Mouse (Mus musculus) kidney, embryonic 15.5 days (tissue): Measurements from ENCODE around the gene Hist4h4. TPM values are rescaled to one million over a fixed set of nuclear protein-coding genes. Genes with fewer than 3 reads are reported as not detected.
A peak's percentile ranks its signal among the peaks of the same experiment; 100 is the strongest.

Source experiments
- ATAC-seq: fragments of 200-750 bp; cut with Nextera tagmentation; replicated peaks from 2 replicates; pipeline ENCODE4 v1.8.0; 2017; ENCODE audit warnings: moderate TSS enrichment; ENCODE audit not compliant: low FRiP score
- H3K27ac ChIP-seq: fragments of 300-500 bp; sonication (generic); 2 replicates; pipeline ENCODE4 v1.5.1; 2015; ENCODE audit warnings: mild to moderate bottlenecking, inconsistent platforms
- H3K27me3 ChIP-seq: fragments of 300-500 bp; sonication (generic); 2 replicates; pipeline ENCODE4 v1.6.1; 2015; ENCODE audit warnings: inconsistent platforms
- H3K36me3 ChIP-seq: fragments of 300-500 bp; sonication (generic); 2 replicates; pipeline ENCODE4 v1.6.1; 2015; ENCODE audit warnings: inconsistent platforms
- H3K4me1 ChIP-seq: fragments of 300-500 bp; sonication (generic); 2 replicates; pipeline ENCODE4 v1.6.1; 2015; ENCODE audit warnings: inconsistent platforms
- H3K4me2 ChIP-seq: fragments of 300-500 bp; sonication (generic); 2 replicates; pipeline ENCODE4 v1.6.1; 2015; ENCODE audit warnings: moderate library complexity, mild to moderate bottlenecking, inconsistent platforms
- H3K4me3 ChIP-seq: fragments of 300-500 bp; sonication (generic); replicated peaks from 2 replicates; pipeline ENCODE4 v1.5.1; 2015; ENCODE audit warnings: mild to moderate bottlenecking, inconsistent platforms
- H3K9ac ChIP-seq: fragments of 300-500 bp; sonication (generic); 2 replicates; pipeline ENCODE4 v1.6.1; 2015; ENCODE audit warnings: mild to moderate bottlenecking, inconsistent platforms
- H3K9me3 ChIP-seq: fragments of 300-500 bp; sonication (generic); replicated peaks from 2 replicates; pipeline ENCODE4 v1.6.1; 2016; ENCODE audit warnings: inconsistent platforms
- WGBS: fragments of 180-500 bp; shearing (Covaris S2); methylation state at CpG from one replicate; pipeline ENCODE4 v1.1.7; 2015; ENCODE audit warnings: mixed read lengths; 5-methylcytosine and 5-hydroxymethylcytosine counted together
- polyA plus RNA-seq: library from polyadenylated mRNA; unstranded; fragments of >200 nt; fragmentation: Nextera tagmentation; extraction: Ambion mirVana; gene quantifications from 2 replicates; pipeline ENCODE4 v1.2.1, GENCODE M21; 2015

Hist4h4 gene
- 0.68 and 0.69 TPM in 2 replicates for polyA plus RNA-seq

DNA sequence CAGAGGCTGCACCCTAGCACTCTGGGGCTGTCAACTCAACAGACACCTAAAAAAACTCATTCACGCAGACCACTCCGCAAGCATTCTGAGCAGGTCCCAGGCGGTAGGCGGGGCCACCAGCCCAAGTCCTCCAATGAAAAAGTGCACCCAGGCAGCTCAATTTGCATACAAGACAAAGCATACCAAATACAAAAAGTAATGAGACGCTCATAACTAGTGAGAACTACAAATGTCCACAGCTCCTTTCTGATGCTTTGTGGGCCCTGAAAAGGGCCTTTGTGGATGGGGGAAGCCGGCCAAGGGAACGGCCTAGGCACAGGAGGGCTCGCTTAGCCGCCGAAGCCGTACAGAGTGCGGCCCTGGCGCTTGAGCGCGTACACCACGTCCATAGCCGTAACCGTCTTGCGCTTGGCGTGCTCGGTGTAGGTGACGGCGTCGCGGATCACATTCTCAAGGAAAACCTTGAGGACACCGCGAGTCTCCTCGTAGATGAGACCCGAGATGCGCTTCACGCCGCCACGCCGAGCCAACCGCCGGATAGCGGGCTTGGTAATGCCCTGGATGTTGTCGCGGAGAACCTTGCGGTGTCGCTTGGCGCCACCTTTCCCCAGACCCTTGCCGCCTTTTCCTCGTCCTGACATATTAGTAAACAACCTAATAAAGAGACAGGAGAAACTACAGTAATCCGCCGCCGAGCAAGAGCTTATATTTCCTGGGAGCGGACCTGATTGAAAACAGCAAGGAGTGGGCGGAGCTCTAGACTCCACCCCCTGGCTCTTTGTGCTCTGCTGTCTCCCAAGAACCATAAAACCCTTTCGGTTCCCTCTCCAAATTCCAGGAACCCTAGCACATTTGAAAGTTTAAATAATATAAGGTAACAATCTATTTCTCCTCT lies at the start of gene Hist4h4:
Gene Hist4h4 (minus strand): TSS at position 677 of the 895 bp plus-strand sequence.
- peak within 1 kb of the TSS; percentile 100 for H3K27ac ChIP-seq
- H3K36me3 ChIP-seq, result no peaks in the 10 kb centered on the region
- peak within 1 kb of the TSS; percentile 88 for H3K4me2 ChIP-seq
- no peaks in the 10 kb centered on the region for H3K27me3 ChIP-seq
- H3K9ac ChIP-seq, result peak within 1 kb of the TSS; percentile 93
- WGBS, result under 1% methylated on average over 50 of the region's 50 CpGs
- H3K4me3 ChIP-seq, result peak within 1 kb of the TSS; percentile 78
- peaks cover 26% of the 10 kb centered on the region for H3K4me1 ChIP-seq
- ATAC-seq, result peak; percentile 79
- no peaks in the 10 kb centered on the region for H3K9me3 ChIP-seq

DNA sequence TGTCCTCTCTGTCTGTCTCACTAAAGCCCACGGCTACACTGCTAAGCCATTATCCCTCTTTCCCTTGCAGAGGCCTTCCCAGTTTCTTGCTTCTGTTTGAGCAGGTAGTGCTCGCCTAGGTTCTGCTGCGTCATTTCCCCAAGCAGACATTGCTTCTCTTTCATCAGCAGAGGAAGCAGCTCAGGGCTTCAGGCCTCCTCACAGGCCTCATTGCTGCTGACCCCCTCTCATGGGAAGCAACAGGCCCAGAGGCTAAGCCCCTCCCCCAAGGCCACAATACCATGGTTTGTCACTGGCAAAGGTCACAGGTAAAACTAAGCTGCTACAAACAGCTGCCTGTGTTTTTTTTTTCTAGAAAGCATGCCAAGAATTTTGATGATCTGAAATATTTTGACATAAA lies 48.5 kb upstream of the Hist4h4 start:
- 38% methylated on average over 3 of the region's 3 CpGs for WGBS
- H3K27me3 ChIP-seq, result no peaks in the 10 kb centered on the region
- H3K4me3 ChIP-seq, result no peak overlapping the region
- H3K4me2 ChIP-seq, result no peak overlapping the region
- no peak overlapping the region for H3K9ac ChIP-seq
- ATAC-seq, result no peak
- peak overlapping the region; percentile 81 for H3K27ac ChIP-seq
- no peaks in the 10 kb centered on the region for H3K36me3 ChIP-seq
- H3K9me3 ChIP-seq, result no peaks in the 10 kb centered on the region
- H3K4me1 ChIP-seq, result peaks cover 37% of the 10 kb centered on the region

DNA sequence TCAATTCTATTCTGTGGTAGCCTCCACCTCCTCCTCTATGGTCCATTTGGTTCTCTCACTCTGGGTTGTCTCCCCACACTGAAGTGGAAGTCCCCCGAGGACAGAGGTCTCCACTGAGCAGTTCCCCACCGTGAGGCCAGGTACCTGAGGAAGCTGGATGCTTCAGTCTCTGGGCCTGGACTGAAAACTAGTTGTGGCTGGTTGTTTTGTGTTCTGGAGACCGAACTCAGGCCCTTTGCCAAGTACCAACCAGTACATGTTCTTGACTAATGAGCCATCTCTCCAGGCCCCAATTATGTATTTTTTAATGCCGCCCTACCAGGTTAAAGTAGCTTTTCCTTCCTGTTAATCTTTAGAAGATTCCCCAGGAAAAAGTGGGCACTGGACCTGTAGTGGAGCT lies 48.1 kb upstream of the Hist4h4 start:
- Histone ChIP-seq H3K9me3 (no peaks in the 10 kb centered on the region), H3K4me3 (no peak overlapping the region), H3K4me1 (peaks cover 33% of the 10 kb centered on the region), H3K27ac (peak overlapping the region; percentile 81), H3K4me2 (no peak overlapping the region), H3K27me3 (no peaks in the 10 kb centered on the region), H3K9ac (no peak overlapping the region), H3K36me3 (no peaks in the 10 kb centered on the region)
- no peak; the same call in 1 of the 2 replicates for ATAC-seq
- 74% methylated on average over 4 of the region's 4 CpGs for WGBS

DNA sequence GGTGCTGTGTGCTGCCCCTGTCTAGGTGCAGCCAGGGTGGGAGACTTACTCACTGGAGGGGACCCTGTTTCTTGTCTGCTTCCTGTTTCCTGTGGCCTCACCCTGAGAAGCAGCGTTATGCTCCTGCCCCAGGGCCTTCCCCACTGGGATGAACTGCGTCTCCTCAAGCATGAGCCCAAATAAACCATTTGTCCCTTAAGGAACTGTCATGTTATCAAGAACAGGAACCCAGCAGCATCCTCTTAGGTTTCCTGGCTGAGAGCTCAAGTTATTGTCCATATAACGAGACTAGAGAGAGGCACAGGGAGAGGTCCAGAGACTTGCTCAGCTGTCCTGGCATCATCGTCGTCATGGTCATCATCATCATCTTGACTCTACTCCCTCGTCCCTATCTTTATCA lies 46.1 kb upstream of the Hist4h4 start:
- no peaks in the 10 kb centered on the region for H3K36me3 ChIP-seq

DNA sequence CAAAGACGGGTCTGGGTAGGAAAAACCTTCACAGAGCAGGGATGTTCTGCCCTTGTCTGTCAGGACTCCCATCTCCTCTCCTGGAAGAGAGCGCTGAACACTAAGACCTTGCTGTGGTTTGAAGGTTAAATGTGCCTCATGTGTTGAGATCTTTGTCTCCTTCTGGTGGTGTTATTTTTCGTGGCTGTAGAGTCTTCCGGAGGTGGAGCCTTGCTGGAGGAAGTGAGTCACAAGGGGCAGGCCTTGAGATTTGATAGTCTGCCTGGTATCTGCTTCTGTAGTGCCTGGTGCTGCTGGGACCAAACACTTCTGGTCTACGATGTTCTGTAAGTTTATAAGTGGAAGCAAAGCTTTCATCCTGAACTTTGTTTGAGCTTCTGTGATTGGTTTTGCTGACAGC lies 44.8 kb upstream of the Hist4h4 start:
- WGBS, result 89% methylated on average over 5 of the region's 5 CpGs
- H3K4me3 ChIP-seq, result no peak overlapping the region
- no peak overlapping the region for H3K4me2 ChIP-seq
- H3K27ac ChIP-seq, result no peak overlapping the region
- no peaks in the 10 kb centered on the region for H3K27me3 ChIP-seq
- peaks cover 9% of the 10 kb centered on the region for H3K4me1 ChIP-seq
- ATAC-seq, result no peak
- no peak overlapping the region for H3K9ac ChIP-seq
- no peaks in the 10 kb centered on the region for H3K9me3 ChIP-seq
- H3K36me3 ChIP-seq, result no peaks in the 10 kb centered on the region

More for the DNA sequence above, 46.1 kb upstream of the Hist4h4 start:
- no peak overlapping the region for H3K4me3 ChIP-seq
- no peaks in the 10 kb centered on the region for H3K27me3 ChIP-seq
- H3K27ac ChIP-seq, result peak overlapping the region; percentile 45; the same call in 1 of the 2 replicates
- H3K9ac ChIP-seq, result no peak overlapping the region
- 74% methylated on average over 6 of the region's 6 CpGs for WGBS
- H3K9me3 ChIP-seq, result no peaks in the 10 kb centered on the region
- ATAC-seq, result no peak
- H3K4me1 ChIP-seq, result peaks cover 14% of the 10 kb centered on the region
- H3K4me2 ChIP-seq, result no peak overlapping the region

DNA sequence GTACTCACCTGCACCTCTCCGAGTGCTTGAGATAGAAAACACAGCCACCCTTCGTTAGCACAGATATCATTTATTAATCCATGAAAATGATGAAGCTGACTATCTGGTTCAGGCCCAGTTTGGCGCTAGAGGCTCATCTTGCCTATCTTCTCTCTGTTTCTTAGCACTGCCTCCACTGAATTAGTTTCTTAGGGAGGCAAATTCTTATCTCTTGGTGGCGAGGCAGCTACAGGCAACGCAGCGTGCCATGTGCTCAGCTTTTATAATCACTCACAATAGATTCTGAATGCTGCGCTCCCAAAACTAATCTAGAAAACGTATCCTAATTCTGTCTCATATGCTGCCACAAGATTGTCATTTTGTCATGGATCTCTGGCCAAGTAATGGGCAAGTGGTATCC lies 44.2 kb upstream of the Hist4h4 start:
- H3K9me3 ChIP-seq, result no peaks in the 10 kb centered on the region
- no peak for ATAC-seq
- WGBS, result 87% methylated on average over 8 of the region's 8 CpGs

DNA sequence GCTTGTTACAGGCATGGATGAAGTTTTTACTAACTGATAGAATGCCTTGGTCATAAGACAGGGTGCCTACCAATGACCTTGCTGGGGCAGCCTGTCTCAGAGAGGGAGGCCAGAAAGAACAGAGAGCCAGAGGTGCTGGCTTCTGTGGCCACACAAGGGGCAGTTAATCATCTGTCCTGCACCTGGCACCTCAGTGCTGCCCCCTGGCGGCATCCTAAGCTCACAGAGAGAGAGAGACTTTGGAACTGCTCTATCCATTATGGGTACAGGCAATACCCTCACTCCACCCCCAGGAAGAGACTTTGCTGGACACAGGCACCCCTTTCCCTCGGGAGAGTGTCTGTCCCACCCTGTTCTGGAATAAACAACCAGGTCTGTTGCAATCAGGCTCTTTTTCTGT lies 43.6 kb upstream of the Hist4h4 start:
- H3K9me3 ChIP-seq, result no peaks in the 10 kb centered on the region
- H3K9ac ChIP-seq, result no peak overlapping the region
- H3K4me2 ChIP-seq, result no peak overlapping the region
- no peaks in the 10 kb centered on the region for H3K27me3 ChIP-seq
- H3K4me3 ChIP-seq, result no peak overlapping the region
- H3K4me1 ChIP-seq, result peaks cover 7% of the 10 kb centered on the region
- peak; percentile 56 for ATAC-seq
- H3K27ac ChIP-seq, result no peak overlapping the region
- H3K36me3 ChIP-seq, result no peaks in the 10 kb centered on the region
- WGBS, result 25% methylated on average over 2 of the region's 2 CpGs

More for the DNA sequence above, 44.2 kb upstream of the Hist4h4 start:
- no peaks in the 10 kb centered on the region for H3K27me3 ChIP-seq
- H3K4me1 ChIP-seq, result peaks cover 9% of the 10 kb centered on the region
- no peak overlapping the region for H3K9ac ChIP-seq
- H3K27ac ChIP-seq, result no peak overlapping the region
- no peaks in the 10 kb centered on the region for H3K36me3 ChIP-seq
- no peak overlapping the region for H3K4me2 ChIP-seq
- no peak overlapping the region for H3K4me3 ChIP-seq

DNA sequence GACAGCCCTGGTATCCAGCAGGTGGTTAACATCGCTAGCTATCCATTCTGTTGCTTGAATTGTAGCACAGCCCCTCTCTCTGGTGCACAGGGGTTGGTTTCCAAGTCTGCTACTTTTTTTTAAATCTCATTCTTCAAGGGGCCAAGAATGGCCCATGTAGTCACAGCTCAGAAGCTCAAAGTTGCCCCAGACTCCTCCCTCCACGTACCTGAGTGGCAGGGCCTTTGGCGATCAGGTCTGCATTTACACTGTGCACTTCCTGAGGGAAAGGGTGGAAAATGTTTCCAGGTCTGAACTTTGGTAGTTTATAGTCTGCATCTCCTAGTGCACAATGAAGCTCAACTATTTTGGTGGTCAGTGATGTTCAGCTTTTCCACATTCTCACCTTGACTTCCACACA lies 43.1 kb upstream of the Hist4h4 start:
- H3K4me1 ChIP-seq, result peaks cover 2% of the 10 kb centered on the region
- no peak overlapping the region for H3K9ac ChIP-seq
- ATAC-seq, result no peak
- no peaks in the 10 kb centered on the region for H3K27me3 ChIP-seq
- no peak overlapping the region for H3K4me3 ChIP-seq
- WGBS, result 93% methylated on average over 3 of the region's 3 CpGs
- H3K4me2 ChIP-seq, result no peak overlapping the region
- H3K27ac ChIP-seq, result no peak overlapping the region
- no peaks in the 10 kb centered on the region for H3K9me3 ChIP-seq
- H3K36me3 ChIP-seq, result no peaks in the 10 kb centered on the region

DNA sequence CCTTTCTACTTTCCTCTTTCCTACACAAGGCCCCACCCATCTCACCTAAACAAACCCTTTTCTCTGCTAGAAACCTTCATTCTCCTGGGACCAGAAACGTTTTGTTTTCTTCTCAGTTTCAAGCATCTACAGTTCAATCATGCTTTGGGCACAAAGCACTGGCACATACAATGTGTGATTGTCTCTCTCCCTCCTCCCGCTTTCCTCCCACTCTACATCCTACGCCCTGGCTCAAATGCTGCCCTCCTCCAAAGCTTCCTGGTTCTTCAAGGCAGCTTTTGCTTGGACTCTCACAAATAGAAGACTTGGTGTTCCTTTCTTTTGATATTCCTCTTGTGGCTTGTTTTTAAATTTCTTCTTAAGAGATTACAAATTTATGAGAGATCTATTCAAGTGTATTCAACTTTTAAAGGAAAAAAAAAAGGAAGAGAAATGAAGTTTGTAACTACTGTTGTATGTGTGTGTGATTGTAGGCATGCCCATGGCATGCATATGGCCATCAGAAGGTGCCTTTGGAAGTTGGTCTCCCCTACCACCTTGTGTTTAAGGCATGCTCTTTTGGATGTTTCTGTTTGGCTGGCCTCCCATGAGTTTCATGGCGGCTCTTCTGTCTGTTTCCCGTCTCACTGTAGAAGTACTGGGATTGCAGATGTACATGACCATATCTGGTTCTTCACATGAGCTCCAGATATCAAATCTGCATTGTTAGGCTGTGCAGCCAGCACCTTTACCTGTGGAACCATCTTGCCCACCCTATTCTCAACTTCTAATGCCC lies 41.7 kb upstream of the Hist4h4 start:
- Histone ChIP-seq H3K27me3 (no peaks in the 10 kb centered on the region), H3K4me3 (no peak overlapping the region), H3K4me2 (no peak overlapping the region), H3K36me3 (no peaks in the 10 kb centered on the region), H3K9me3 (no peaks in the 10 kb centered on the region), H3K9ac (no peak overlapping the region), H3K4me1 (no peaks in the 10 kb centered on the region), H3K27ac (no peak overlapping the region)
- ATAC-seq, result no peak
- 73% methylated on average over 5 of the region's 5 CpGs for WGBS

DNA sequence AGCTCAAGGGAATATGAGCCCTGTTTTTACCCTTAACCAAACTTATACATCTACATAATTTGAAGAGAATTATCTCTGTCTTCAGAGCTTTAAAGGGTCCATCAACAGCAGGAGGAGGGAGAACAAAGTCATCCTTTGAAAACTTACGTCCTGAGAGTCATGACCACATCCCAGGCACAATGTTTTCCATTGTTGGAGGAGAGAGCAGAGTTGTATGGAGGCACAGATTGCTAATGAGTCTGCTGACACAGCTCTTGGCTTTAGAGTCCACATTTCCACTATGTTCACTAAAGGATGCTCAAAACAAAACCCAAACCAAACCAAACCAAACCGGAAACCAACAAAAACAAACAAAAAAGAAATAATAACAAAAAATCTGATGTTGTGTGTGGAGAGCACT lies 40.7 kb upstream of the Hist4h4 start:
- H3K4me1 ChIP-seq, result no peaks in the 10 kb centered on the region
- no peak for ATAC-seq
- no peak overlapping the region for H3K27ac ChIP-seq
- no peaks in the 10 kb centered on the region for H3K27me3 ChIP-seq
- H3K9ac ChIP-seq, result no peak overlapping the region
- H3K9me3 ChIP-seq, result no peaks in the 10 kb centered on the region
- WGBS, result 81% methylated on average over 2 of the region's 2 CpGs
- H3K4me2 ChIP-seq, result no peak overlapping the region
- no peak overlapping the region for H3K4me3 ChIP-seq
- H3K36me3 ChIP-seq, result no peaks in the 10 kb centered on the region

DNA sequence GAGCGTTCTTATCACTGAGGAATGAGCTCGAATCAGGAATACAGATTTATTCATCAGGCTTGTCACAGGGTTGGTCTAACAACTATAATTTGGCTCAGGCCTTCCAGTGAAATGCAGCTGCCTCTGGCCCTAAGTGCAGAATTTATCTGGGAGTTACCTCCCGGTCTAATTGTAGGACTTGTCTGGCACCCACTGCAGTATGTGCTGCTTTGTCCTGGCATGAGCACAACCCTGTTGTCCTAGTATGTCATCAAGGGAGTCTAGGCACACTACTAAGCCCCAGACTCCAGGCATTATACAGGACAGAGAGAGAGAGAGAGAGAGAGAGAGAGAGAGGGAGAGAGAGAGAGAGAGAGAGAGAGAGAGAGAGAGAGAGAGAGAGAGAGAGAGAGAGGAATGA lies 33.1 kb upstream of the Hist4h4 start:
- H3K9me3 ChIP-seq, result no peaks in the 10 kb centered on the region
- 84% methylated on average over 3 of the region's 3 CpGs for WGBS
- ATAC-seq, result no peak

DNA sequence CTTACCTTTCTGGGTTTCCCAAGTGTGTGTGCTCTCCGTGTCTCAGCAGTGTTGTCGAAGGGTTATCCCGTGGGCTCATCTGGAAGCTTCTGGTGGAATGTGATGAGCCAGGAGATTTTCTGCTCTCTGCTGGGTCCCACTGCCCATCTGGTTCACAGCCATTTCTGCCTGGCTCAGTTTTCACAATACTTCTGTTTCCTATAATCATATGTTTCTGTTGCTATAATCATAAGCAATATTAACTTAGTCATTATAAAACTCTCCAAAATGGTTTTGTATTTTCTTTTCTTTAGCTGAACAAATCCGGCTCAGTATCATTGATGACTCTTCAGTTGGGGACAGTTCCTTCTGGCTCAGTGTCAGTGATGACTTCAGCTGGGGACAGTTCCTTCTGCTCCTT lies 31.1 kb upstream of the Hist4h4 start, which contains the start of gene Smco3:
Gene Smco3 (minus strand): TSS at position 101 of the 400 bp plus-strand sequence.
- WGBS, result 50% methylated on average over 4 of the region's 4 CpGs
- Histone ChIP-seq H3K4me2 (no peak within 1 kb of the TSS), H3K4me1 (no peaks in the 10 kb centered on the region), H3K4me3 (peak within 1 kb of the TSS; percentile 11; the same call in 1 of the 2 replicates), H3K9ac (no peak within 1 kb of the TSS), H3K36me3 (no peaks in the 10 kb centered on the region), H3K9me3 (no peaks in the 10 kb centered on the region), H3K27me3 (no peaks in the 10 kb centered on the region), H3K27ac (no peak within 1 kb of the TSS)
- no peak for ATAC-seq

More for the DNA sequence above, 33.1 kb upstream of the Hist4h4 start:
- Histone ChIP-seq H3K27me3 (no peaks in the 10 kb centered on the region), H3K9ac (no peak overlapping the region), H3K4me1 (no peaks in the 10 kb centered on the region), H3K4me3 (no peak overlapping the region), H3K36me3 (no peaks in the 10 kb centered on the region), H3K27ac (no peak overlapping the region), H3K4me2 (no peak overlapping the region)
